Mouse (Mus musculus) R1 (cell line): ENCODE measurements around the gene Slc35e3.
"Not testable (repeated sequence)": the region's sequence is repeated elsewhere in the genome, so short reads cannot be mapped to it uniquely, and the experiment has no call there.

Experiments used
- DNase-seq: peaks from one replicate; pipeline ENCODE4 v3.0.0-alpha.2; 2018; ENCODE audit warnings: low read depth, low spot score

Slc35e3 gene

DNA sequence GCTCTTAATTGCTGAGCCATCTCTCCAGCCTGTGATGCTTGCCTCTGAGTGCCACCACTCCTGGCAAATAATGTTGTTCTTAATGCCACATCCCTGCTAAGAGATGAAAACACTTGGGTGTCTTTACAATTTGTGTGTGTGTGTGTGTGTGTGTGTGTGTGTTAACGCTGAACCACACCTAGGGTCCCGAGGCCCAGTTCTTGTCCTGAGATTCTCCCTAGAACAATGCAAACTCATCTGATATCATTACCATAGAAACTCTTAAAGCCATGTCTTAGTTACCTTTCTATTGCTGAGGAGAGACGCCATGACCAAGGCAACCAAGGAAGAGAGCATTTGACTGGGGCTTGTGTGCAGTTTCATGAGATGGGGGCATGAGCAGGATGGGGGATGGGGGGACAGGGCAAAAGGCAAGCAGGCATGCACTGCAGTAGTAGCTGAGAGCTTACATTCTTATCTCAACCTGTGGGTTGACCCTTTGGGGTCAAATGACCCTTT lies 32.1 kb downstream of the Slc35e3 start:
- DNase-seq = no peak

DNA sequence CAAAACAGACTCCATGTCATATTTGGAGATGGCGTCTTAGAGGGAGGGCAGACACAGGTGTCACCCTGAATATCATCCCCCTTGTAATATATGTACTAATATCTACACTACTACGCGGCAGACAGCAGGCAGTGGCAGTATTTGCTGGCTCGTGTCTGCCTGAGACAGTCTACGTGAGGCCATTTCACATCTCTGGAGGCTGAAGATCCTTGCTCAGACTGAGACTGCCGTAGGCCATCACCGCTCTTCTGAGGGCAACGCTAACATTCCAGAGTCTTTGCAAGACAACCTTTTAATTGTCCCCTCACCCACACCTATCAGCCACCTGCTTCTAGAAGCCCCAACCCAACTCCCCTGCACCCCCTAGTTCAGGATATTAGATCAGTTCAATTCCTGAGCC lies 32.7 kb downstream of the Slc35e3 start:
- no peak for DNase-seq

GRCm38 (mm10) chr10:117712871-117713270 lies 33.3 kb downstream of the Slc35e3 start:
- no peak for DNase-seq

- DNase-seq = peak; percentile 56
These were observed 33.9 kb downstream of the Slc35e3 start for GRCm38 (mm10) chr10:117712191-117712754.

- DNase-seq = no peak
These were observed 34.8 kb downstream of the Slc35e3 start for GRCm38 (mm10) chr10:117711408-117711807.

- peak; percentile 92 for DNase-seq
These were observed 35.5 kb downstream of the Slc35e3 start, which contains the start of gene Mdm2 for GRCm38 (mm10) chr10:117710604-117711141. TSS of gene Mdm2 (minus strand) at chr10:117710758.

- DNase-seq = peak; percentile 85
These were observed 36.1 kb downstream of the Slc35e3 start for GRCm38 (mm10) chr10:117709930-117710603.

DNA sequence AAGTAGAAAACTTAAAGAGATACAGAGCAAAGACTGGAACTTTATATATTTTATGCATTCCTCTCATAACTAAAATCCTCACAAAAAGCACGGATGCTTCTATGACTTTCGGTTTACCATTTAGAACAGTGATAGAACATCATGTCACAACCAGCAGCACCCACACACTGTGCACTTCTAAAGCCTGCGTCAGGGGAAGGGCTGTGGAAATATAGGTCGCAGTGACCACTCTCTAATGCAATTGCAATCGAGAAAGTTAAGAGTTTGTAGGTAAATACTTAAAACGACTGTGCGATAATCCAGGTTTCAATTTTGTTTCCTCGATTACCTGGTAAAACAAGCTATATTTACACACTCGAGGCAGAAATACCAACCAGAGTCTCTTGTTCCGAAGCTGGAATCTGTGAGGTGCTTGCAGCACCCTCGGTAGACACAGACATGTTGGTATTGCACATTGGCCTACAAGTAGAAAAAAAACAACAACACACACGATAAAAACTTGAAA lies 36.8 kb downstream of the Slc35e3 start:
- DNase-seq = no peak

DNA sequence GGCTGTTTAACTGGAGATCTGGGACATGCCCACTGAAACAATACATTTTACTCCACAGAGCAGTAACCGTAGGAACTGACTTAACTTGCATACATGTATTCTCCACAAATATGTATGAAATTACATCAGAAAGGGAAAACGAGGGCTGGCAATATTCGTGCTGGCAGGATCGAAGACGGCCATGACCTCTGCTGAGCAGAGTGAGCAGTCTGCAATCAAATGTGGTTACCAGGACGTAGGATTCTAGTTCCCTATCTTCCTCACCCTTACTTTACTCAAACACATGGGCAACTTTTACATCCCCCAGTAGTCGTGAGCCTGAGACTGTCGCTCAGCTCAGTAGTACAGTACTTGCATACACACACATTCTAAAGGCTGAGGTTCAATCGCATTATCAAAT lies 37.3 kb downstream of the Slc35e3 start:
- no peak for DNase-seq

GRCm38 (mm10) chr10:117708376-117708775 lies 37.8 kb downstream of the Slc35e3 start:
- DNase-seq = no peak

- no peak for DNase-seq
These were observed 38.9 kb downstream of the Slc35e3 start for GRCm38 (mm10) chr10:117707114-117707838.

DNA sequence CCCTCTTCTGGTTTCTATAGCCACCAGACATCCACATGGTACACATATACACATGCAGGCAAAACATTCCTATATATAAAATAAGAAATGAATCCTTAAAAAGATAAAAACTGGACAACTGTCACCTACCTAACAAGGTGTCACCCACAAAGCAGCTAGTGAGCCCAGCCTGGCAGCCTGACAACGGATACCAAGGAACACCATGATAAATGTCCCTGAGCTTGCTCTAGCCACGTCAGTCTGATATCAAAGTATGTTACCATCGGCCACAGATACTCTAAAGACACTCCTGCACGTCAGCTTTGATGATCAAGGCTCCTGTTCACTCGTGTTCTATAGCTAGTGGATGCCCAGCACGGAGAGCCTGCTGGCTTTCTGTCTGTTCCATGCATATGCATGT lies 39.7 kb downstream of the Slc35e3 start:
- DNase-seq = no peak

DNA sequence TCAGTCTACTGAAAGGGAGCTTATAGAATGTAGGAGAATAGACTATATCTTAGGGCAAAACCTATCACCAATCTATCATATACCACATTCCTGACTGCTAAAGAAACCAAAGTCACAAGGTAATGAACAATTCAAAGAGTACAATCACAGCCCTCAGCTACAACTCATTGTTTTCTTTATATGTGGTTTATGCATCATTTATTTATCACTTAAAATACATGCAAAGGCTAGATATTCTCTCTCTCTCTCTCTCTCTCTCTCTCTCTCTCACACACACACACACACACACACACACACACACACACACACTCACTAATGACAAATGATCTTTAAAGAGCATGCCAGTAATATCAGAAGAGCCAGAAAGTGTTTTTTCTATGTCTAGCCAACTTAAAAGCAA lies 40.4 kb downstream of the Slc35e3 start:
- no peak for DNase-seq

DNA sequence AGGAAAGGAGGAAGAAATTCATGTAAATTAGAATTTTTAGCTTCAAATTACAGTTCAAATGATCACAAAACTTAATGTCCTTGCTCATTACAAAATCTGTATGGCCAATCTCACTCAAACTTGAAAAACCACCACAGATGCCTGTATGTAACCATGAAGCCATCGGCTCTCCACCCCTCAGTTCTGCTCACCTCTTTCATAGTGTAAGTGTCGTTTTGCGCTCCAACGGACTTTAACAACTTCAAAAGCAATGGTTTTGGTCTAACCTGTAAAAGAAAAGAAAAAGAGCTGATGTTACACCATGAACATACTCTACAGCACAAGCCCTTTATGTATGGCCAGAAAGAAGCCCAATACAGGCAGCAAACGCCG lies 41.2 kb downstream of the Slc35e3 start:
- no peak for DNase-seq

GRCm38 (mm10) chr10:117704314-117704963 lies 41.7 kb downstream of the Slc35e3 start:
- DNase-seq = not testable (repeated sequence)

DNA sequence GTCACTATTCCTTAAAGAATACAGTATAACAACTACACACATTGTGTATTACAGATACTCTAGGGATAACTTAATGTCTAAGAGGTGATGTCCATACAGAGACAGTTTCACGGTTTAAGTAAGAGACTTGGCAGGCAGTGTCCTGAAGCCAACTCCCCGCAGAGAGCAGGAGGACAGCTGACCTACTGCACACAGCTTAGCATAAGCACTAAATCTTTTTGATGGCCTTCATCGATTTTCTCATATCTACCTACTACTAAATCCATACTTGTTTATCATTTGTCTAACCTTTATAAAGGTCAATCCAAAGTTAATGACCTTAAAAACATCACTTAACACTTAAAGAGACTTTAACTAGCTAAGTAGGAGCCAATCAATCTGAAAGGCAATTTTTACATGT lies 42.7 kb downstream of the Slc35e3 start:
- DNase-seq = no peak

GRCm38 (mm10) chr10:117702024-117702833 lies 43.9 kb downstream of the Slc35e3 start:
- no peak for DNase-seq

GRCm38 (mm10) chr10:117701034-117701829 lies 44.9 kb downstream of the Slc35e3 start:
- DNase-seq = no peak

DNA sequence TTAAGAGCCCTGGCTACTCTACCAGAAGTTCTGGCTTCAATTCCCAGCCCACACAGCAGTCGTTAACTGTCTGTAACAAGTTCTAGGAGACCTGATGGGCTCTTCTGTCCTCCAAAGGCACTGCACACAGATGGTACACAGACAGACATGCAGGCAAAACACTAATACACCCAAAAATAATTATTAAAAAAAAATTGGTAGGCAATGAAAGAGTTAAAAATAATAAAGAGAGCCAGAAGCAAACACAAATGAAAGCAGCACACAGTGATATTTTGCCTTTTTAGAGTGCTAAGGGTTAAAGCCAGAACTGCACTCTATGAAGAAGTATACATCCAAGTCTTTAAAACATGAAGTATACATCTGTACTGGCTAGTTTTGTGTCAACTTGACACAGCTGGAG lies 45.7 kb downstream of the Slc35e3 start:
- DNase-seq = no peak

- no peak for DNase-seq
These were observed 46.3 kb downstream of the Slc35e3 start for GRCm38 (mm10) chr10:117699914-117700313.
